Mouse (Mus musculus) adrenal gland, postnatal 4 days (tissue): ENCODE data around the gene Tmem253. TPM values are rescaled to one million over a fixed set of nuclear protein-coding genes. Genes with fewer than 3 reads are reported as not detected.
"Not testable (repeated sequence)": the region's sequence is repeated elsewhere in the genome, so short reads cannot be mapped to it uniquely, and the experiment has no call there.

Experiments
- DNase-seq, 2 experiments: peaks; one replicate each; pipeline ENCODE4 v3.0.0; 2021 to 2022; ENCODE audit warnings: low spot score in 2 of 2, mixed read lengths in 2 of 2
- total RNA-seq, 2 experiments: library from RNA; stranded (reverse); gene quantifications; 2 replicates each; pipeline ENCODE4 v1.2.3; 2021

The Tmem253 gene
- total RNA-seq, 2 experiments from 2014 or later = 1.6 to 3.6 TPM

DNA sequence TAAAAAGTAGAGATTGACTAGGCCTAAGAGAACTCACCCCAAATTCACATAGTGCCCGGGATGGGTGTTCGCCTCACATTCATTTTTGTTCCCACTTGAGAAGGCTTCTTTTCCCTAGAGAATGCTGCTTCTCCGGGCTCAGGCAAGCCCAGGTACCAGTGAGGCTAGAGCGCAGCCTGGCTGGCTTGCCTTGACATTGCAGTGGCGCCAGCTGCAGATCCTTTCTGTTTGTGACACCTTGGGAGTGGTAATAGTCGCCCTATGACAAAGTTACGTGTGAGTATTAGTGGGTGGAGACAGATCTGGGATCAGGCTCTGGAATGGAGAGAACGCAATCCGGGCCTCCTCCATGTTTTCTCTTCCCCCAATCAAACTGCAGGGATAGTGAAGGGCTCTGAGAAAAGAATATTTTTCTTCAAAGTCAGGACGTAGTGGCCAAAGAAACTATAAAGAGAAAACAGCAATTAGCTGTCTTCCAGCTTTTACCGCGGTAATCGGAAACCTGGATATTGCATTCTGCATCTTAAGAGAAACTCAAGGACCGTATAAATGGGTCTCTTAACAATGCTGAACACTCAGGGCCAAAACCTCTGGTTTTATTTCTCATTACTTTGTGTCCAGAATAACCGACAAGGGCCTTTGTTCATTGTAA is 5.2 kb downstream of the Tmem253 start, which contains the start of gene Zfp219:
Gene Zfp219, minus strand, starts transcription at position 248 of the 652 bp plus-strand sequence.
- DNase-seq = peak; percentile 33 to 58

DNA sequence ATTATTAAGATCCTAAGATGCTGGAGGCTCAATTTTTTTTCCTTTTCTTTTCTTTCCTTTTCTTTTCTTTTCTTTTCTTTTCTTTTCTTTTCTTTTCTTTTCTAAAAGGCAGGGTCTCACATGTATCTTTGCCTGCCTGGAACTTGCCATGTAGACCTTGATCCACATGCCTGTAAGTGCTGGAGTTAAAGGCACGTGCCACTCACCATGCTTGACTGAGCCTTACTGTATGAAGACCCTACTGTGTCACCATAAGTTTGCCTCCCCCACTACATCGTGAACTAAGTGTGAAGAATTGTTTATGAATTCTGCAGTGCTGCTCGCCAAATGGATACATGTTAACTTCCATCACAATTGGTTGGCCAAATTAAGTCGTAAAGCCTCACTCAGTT is 5.7 kb downstream of the Tmem253 start:
- DNase-seq = no peak

DNA sequence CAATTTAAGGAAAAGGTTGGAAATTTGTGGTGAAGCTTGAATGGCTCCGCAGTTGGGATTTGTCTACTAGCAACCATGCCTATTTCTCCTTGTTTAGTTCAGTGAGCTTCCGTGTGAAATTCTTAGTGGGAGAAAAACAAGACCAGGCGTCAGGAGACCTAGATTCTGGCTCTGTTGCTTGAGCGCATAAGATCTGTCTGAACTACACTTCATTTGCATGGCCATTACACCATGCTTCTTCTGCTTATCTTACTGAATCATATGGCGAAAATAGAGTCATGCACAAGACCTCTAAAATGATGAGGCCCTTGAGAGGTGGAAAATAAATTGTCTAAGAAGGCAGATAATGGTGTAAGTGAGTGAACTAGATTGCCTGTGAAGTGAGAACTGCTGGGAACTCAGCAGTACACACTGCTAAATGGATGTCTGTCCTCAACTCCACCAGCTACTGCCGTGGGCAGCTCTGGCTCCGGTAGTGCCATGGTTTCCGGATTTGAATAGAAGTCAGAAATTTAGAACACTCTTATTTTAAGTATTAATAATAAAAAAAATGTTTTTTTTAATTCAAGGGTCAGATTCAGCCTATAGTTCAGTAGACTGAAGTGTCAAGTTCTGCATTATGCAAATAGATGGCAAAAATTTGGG is 6.2 kb downstream of the Tmem253 start:
- DNase-seq = no peak

DNA sequence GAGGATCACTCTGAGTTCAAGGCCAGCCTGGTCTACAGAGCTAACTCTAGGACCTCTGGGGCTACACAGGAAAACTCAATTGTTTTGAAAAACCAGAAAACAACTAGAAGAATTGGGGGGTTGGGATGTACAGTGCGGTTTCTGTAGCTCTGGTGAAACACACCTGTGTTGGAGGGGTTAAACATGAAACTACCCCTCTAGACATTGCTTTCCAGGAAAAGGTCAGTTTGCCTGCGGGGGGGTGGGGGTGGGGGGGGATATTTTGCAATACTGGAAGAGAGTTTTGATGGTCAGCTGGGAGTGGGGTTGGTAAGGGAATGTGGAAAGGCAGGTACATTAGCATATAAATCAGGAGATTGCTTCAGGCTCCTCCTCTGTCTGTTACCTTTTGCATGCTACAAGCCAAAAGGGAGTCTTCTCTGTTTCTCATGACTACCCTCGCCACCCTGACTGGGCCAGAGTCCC is 6.8 kb downstream of the Tmem253 start:
- no peak for DNase-seq

DNA sequence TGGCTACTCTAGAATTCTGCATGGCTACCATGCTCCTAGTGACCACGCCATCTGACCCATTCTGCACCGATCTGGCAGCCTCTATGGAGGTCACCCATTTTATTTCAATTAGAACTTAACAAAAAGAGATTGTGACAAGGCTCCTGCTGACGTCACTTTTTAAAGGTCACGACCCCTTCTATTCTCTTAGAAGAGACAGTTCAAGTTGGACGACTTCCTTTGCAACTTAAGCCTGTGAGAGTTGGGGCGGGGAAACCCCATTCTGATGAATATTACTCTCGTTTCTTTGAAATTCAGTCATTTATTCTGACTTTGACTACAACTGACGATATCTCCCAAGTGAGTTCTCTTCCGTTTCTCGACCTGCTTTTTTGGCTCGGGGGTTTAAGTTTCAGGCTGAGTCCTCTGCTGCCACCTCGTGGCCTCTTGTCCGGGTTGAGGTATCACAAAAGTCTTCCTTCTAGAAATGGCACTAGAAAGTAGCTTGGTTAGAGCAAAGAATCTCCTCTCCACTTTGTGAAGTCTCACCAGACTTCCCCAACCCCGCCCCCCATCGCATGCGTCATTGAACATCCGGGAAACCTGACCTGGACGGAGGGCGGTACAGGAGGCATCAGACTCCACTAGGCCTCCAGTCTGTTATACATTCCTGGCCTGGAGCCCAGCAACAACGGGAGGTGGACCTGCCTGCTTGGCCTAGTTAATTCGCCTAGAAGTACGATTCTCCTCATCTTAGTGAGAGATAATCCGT is 7.4 kb downstream of the Tmem253 start:
- DNase-seq = peak; percentile 67 to 81

DNA sequence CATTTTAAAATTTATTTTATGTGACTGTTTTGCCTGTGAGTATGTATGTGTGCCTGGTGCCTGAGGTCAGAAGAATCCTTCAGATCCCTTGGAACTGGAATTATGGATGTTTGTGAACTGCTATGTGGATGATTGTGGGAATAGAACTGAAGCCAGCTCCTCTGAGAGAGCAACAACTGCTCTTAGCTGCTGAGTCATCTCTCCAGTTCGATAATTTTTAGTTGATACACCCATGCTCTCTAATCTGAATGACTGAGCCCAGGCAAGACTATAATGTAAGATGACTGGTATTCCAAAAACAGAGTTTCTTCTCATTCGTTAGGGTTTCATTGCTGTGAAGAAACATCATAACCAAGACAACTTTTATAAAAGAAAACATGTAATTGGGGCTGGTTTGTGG is 8.7 kb downstream of the Tmem253 start:
- DNase-seq = no peak

DNA sequence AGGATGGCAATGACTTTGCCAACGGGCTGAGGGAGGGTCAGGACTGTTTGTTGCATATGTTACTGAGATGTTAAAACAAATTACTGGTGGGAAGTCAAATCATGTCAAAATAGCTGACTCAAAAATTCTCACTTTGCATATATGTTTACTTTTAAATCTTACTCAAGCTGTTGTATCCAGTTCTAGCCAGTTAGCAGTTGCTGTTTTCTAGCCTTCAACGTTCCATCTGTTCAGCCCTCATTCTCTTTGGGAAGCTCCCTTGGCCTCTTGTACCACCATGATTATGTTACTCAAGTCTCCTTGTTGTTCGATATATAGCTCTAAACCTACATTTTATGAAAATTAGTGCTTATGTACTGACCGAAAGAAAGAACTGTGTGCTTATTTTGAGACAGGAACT is 10.9 kb downstream of the Tmem253 start:
- no peak for DNase-seq

DNA sequence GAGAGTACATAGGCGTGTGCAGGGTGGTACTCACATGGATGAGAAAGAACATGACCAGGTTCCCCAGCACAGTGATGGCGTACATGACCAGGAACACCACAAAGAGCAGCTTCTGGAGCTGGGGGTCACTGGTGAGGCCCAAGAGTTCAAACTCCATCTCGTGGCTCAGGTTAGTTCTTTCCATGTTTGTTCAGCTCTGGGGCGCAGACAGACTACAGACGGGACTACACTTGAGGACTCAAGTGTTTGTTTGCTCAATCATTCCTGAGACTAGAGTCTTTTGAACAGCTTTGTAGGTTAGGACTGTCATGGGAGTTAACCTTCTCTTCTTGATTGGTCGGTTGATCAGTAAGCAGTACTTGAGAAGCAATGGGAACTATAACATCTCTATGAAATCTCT is 20.5 kb downstream of the Tmem253 start:
- DNase-seq = no peak

DNA sequence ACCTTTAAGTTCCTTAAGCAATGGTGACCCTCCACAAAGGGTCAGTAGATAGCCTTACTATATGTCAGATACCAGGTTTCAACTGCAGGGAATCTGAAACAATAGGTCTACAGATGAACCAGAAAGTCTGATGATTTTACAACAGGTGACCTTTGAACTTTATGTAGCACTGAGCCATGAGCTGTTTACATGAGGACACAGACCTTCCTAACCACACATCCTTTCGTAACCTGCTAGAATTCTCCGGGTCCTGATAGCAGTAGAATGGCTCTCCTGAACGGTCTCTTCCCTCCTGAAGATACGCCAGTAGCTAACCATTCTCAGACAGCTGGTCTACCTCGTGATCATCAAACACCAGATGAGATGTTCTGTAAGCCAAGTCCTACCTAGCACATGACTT is 23.9 kb downstream of the Tmem253 start:
- no peak for DNase-seq

DNA sequence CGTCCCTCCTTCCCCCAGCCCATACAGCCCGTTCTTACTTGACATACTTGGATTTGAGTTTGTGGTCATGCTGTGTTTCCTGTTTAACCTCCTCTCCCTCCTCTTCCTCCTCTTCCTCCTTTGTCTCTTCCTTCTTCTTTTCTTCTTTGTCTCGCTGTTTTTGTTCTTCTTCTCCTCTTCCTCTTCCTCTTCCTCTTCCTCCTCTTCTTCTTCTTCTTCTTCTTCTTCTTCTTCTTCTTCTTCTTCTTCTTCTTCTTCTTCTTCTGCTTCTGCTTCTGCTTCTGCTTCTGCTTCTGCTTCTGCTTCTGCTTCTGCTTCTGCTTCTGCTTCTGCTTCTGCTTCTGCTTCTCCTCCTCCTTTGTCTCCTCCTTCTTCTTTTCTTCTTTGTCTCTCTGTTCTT is 26.9 kb downstream of the Tmem253 start, which contains the start of gene Olfr221:
Gene Olfr221, minus strand, starts transcription at position 101 of the 400 bp plus-strand sequence.
- DNase-seq = not testable (repeated sequence)

DNA sequence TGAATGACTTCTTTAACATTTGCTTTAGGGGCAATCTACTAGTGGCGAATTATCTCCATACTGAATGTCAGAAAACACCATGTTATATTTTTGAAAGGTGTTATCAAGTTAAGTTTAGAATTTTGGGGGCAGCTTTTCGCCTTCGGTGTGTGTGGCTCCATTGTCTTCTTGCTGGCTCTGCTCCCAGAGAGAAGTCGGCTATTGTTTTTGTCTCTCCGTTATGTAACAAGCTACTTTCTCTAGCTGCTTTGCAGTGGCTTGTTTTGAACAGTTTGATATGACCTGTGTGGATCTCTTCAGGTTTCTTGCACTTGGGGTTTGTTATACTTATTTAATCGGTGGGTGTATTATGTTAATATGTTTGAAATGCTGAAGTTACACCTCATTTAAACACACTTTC is 28.0 kb downstream of the Tmem253 start:
- DNase-seq = no peak

DNA sequence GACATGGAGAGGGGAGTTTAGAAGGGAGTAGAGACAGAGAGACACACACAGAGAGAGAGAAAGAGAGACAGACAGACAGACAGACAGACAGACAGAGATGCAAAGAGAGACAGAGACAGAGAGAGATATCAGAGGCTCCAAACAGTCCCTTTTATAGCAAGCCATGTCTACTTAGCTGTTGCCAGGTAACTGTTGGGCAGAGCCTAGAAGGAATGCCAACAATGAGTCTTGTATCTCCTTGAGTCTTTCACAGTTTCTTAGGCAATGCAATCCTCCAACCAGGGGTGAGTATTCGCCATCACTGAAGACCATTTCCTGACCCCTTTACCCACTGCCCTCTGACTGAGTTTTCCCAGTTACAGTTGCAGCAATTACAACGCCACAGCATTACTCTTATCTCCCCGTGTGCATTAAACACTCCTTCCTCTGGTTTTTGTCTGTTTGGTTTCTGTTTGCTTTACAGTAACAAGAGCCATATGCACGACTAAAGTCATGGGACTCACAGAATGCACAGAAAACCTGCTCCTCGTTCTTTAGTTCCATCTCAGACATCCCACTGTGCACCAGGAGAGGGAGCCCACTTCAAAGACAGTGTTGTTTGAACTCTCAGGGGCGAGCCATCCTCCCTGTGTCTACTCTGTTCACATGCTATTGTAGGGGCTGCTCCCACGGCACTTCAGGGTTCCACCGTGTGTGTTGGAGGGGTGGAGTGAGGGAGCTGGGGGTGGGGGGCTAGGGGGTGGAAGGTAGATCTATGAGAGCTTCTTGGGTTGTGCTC is 29.6 kb downstream of the Tmem253 start:
- DNase-seq = no peak

DNA sequence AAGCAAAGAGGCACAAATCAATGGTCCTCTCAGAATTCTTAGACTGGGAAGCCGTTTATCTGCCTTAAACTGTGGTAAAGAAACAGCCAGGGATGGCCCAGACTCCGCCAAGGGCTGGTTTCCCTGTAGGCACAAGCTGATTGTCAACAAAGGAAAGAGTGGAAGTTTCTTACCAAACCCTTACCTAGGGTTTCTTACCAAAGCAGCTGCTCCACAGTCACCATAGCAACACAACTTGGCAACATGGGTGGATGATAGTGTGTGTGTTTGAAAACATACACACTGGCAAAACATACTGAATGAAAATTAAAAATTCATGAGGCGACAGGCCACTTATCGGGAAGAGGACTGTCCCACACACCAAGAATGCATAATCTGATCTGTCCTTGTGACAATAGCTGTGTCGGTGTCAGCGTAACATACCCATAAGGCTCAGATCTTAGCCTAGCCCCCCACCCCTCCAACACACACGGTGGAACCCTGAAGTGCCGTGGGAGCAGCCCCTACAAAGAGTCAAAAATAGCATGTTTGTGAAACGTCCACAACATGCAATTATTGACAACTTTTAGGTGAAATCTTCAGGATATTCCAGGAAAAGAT is 30.6 kb downstream of the Tmem253 start:
- DNase-seq = no peak

DNA sequence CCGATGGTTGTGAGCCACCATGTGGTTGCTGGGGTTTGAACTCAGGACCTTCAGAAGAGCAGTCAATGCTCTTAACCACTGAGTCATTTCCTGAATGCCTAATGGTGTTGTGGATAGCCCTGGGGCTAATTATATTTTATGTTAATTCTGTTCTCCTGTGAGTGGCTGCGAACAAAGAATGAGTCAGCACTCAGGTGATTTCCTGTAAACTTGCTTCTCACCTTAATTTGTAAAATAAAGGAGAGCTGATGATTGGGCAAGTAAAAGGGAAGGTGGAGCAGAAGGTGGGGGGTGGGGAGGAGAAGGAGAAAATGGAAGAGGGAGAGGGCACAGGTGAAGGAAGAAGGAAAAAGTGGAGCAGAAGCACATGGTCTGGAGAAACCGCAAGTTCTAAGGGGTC is 37.3 kb downstream of the Tmem253 start:
- DNase-seq = not testable (repeated sequence)

DNA sequence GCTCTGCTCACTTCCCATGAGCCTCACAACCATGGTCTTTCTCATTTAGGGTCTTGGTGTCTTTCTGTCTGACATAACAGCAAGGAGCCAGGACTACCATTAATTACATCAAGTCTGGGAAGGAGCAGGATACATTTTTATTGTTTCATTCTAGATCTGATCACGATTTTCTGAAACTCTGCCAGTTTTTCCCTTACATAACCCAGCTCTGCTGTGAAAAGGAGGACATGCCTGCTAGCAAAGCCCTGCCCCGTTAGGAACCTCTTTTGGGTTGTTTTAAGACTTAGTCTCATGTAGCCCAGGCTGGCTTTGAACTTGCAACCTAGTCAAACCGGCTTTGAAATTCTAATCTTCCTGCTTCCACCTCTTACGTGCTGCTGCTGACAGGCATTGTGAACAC is 44.5 kb downstream of the Tmem253 start:
- DNase-seq = no peak

DNA sequence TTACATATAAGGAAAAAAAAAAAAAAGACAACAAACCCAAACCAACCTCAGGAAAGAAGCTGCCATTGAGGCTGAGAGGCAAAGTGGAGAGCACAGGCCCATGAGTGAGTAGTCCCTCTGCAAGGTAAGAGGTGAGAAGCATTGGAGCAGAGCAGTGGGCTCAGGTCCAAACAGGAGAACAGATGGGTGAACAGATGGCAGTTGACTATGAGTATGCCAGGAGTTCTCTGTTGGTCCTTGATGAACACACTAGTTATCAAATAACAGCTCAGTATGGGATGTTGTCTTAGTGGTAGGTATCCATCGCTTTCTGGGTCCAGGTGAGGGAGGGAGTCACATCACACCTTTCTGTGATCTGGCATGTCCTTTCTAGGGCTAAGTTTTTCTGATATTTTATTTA is 45.3 kb downstream of the Tmem253 start:
- DNase-seq = no peak

DNA sequence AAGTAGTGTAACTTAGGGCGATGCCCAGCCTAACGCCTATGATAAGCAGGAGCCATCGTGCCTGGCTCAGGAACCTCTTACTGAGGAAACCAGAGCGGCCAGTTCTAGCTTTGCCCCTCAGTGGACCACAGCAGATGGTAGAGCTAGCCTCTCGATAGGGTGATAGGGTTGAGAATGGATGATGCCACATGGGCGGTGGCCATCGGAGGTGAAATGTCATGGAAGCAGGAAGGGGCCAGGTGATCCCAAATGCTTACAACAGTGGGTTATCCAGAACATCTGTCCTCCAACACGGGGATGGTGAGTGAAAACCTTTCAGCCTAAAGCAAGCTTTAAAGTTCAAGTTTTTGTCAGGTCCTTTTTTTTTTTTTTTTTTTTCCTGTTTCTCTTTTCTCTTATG is 46.3 kb downstream of the Tmem253 start:
- no peak for DNase-seq

DNA sequence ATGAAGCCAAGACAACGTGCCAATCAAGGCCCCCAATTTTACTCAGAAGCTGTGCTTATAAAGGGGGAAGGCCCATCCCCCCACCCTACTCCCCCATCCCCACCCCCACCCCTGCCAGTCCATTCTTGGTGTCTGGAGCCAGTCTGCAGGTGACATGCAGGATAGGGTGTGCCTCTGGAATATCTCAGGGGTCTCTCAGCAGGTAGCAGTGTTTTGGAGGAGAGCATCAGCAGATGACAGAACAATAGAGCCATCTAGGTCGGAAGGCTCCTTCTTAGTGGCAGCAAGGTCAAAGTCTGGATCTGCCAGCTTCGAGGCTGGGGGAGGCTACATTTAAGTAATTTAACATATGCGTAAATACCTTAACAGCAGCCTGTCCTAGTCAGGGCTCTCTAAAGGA is 50.7 kb downstream of the Tmem253 start:
- DNase-seq = no peak
